Mouse (Mus musculus) liver, embryonic 16.5 days (tissue): ENCODE results near the gene C1s1. TPM values are rescaled to one million over a fixed set of nuclear protein-coding genes. Genes with fewer than 3 reads are reported as not detected.
"Not testable (repeated sequence)": the region's sequence is repeated elsewhere in the genome, so short reads cannot be mapped to it uniquely, and the experiment has no call there.

Experiments used
- ATAC-seq: fragments of 200-750 bp; cut with Nextera tagmentation; 2 replicates; pipeline ENCODE4 v1.8.0; 2017; ENCODE audit warnings: low read depth, mild to moderate bottlenecking, moderate number of reproducible peaks, moderate library complexity
- H3K27ac ChIP-seq: fragments of 300-500 bp; sonication (generic); 2 replicates; pipeline ENCODE4 v1.5.1; 2014; ENCODE audit warnings: mild to moderate bottlenecking, low read length
- H3K27me3 ChIP-seq: fragments of 300-500 bp; sonication (generic); 2 replicates; pipeline ENCODE4 v1.6.1; 2014; ENCODE audit warnings: low read depth, low read length, mixed read lengths; ENCODE audit not compliant: control insufficient read depth, insufficient read depth
- H3K36me3 ChIP-seq: fragments of 300-500 bp; sonication (generic); 2 replicates; pipeline ENCODE4 v1.6.1; 2014; ENCODE audit warnings: mild to moderate bottlenecking; ENCODE audit not compliant: control insufficient read depth, insufficient read depth
- H3K4me1 ChIP-seq: fragments of 300-500 bp; sonication (generic); 2 replicates; pipeline ENCODE4 v1.6.1; 2014; ENCODE audit warnings: low read depth, low read length, mixed read lengths; ENCODE audit not compliant: control insufficient read depth
- H3K4me2 ChIP-seq: fragments of 300-500 bp; sonication (generic); 2 replicates; pipeline ENCODE4 v1.6.1; 2014; ENCODE audit warnings: low read depth, low read length, mixed read lengths
- H3K4me3 ChIP-seq: fragments of 300-500 bp; sonication (generic); 2 replicates; pipeline ENCODE4 v1.5.1; 2014; ENCODE audit warnings: low read depth, mild to moderate bottlenecking, low read length
- H3K9ac ChIP-seq: fragments of 300-500 bp; sonication (generic); 2 replicates; pipeline ENCODE4 v1.6.1; 2014; ENCODE audit warnings: low read depth, low read length
- H3K9me3 ChIP-seq: fragments of 300-500 bp; sonication (generic); replicated peaks from 2 replicates; pipeline ENCODE4 v1.6.1; 2016; ENCODE audit warnings: low read length; ENCODE audit not compliant: control insufficient read depth
- WGBS: fragments of 180-500 bp; shearing (Covaris S2); extraction: QIAGEN DNeasy Blood & Tissue Kit; methylation state at CpG from one replicate; pipeline ENCODE4 v1.1.7; 2014; ENCODE audit not compliant: insufficient replicate concordance; 5-methylcytosine and 5-hydroxymethylcytosine counted together
- polyA plus RNA-seq: library from polyadenylated mRNA; unstranded; fragments of >200 nt; fragmentation: Nextera tagmentation; extraction: Ambion mirVana; gene quantifications from 2 replicates; pipeline ENCODE4 v1.2.1, GENCODE M21; 2015

The C1s1 gene
- polyA plus RNA-seq, 1 experiment from 2014 or later, result 79.9 TPM

DNA sequence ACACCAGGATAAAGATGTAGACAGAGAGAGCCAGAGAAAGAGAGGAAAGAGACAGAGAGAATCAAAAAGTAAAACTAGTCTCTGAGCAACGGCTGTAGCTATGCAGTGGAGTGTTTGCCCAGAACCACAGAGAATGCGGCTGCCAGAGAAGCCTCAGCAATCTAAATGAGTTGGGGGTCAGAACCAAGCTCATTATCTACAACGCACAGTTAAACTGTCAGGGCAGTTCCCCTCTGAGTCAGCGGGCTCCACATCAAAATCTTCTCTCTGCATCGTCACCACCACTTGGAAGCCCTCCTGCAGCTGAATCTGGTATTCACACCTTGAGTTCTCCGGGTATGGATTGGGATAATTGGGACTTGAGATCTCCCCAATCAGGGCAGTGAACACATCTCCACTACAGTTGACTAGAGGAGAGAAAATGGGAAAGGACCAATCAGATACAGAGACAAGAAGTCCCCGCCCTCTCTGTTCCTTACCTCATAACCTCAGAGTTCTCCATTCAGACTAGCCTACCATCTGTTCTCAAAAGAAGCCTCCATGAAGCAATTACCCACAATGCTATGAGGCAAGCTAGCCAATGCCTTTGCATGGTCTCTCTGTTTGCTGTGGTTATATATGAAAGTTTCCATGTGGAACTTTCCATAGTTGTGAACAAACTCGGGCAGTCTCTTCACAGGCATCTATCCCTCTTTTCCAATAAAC is 5.9 kb downstream of the C1s1 start:
- not testable (repeated sequence) for H3K36me3 ChIP-seq, ATAC-seq, H3K9ac ChIP-seq, H3K27ac ChIP-seq, H3K27me3 ChIP-seq, H3K4me1 ChIP-seq, H3K9me3 ChIP-seq, H3K4me3 ChIP-seq, H3K4me2 ChIP-seq
- 39% methylated on average over 8 of the region's 8 CpGs for WGBS

- no peak overlapping the region for H3K9ac ChIP-seq
- ATAC-seq, result no peak
Measured at GRCm38 (mm10) chr6:124531077-124531476, 11.1 kb downstream of the C1s1 start.

DNA sequence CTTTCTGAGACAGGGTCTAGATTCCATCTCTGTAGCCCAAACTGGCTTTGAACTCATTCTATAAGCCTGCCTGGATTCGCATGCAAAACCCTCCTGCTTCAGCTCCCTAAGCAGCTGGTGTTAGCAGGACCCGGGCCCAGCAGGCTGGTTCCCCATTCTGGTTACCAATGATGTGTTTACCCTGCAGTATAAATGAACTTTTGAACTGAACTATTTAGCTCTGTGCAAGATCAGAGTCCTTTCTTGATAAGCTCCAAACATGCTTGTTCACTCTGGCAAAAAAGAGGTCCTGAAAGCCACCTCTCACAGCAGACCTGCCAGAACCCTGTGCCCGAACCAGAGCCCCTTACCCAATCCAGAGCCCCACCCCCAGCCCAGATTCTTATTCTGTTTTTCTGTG is 14.3 kb downstream of the C1s1 start:
- ATAC-seq, result peak; percentile 74
- Histone ChIP-seq H3K4me2 (no peak overlapping the region), H3K36me3 (no peaks in the 10 kb centered on the region), H3K27me3 (no peaks in the 10 kb centered on the region), H3K27ac (peak overlapping the region; percentile 15; the same call in 1 of the 2 replicates), H3K4me1 (no peaks in the 10 kb centered on the region), H3K9ac (no peak overlapping the region), H3K4me3 (no peak overlapping the region), H3K9me3 (no peaks in the 10 kb centered on the region)
- 43% methylated on average over 3 of the region's 3 CpGs for WGBS

More at GRCm38 (mm10) chr6:124531077-124531476, 11.1 kb downstream of the C1s1 start:
- Histone ChIP-seq H3K4me1 (no peaks in the 10 kb centered on the region), H3K4me3 (no peak overlapping the region), H3K27me3 (no peaks in the 10 kb centered on the region), H3K9me3 (no peaks in the 10 kb centered on the region), H3K4me2 (no peak overlapping the region), H3K36me3 (no peaks in the 10 kb centered on the region), H3K27ac (no peak overlapping the region)
- WGBS, result 68% methylated on average over 8 of the region's 8 CpGs

DNA sequence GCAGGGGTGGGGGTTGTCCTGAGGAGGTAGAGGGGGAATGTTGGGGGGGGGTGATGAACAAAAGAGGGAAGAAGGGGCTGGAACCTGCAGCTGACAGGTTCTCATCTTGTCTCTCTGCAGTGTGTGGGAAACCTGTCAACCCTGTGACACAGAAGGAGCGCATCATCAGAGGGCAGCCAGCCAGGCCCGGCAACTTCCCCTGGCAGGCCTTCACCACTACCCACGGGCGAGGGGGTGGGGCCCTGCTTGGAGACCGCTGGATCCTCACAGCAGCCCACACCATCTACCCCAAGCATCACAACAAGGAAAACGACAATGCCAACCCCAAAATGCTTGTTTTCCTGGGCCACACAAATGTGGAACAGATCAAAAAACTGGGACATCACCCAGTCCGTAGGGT is 20.1 kb downstream of the C1s1 start:
- 55% methylated on average over 7 of the region's 7 CpGs for WGBS
- not testable (repeated sequence) for H3K4me1 ChIP-seq, H3K27ac ChIP-seq, ATAC-seq, H3K4me3 ChIP-seq, H3K36me3 ChIP-seq, H3K9me3 ChIP-seq, H3K9ac ChIP-seq, H3K4me2 ChIP-seq, H3K27me3 ChIP-seq

DNA sequence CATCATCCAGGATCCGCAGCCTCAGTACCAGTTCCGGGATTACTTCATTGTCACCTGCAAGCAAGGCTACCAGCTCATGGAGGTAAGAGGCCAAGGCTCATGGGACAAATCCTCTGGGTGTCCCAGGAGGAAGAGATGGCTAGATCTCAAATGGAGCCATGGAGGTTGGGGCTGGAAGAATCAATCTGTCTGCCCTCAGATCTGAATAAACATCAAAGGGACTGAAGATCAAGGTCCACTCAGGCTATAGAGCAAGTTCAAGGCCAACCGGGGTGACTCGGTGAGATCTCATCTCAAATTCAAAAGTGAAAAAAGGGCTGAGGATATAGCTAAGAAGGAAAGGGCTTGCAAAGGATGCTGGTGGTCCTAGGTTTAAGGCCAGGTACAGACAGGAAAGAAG is 24.4 kb downstream of the C1s1 start:
- not testable (repeated sequence) for ATAC-seq, H3K9ac ChIP-seq, H3K27ac ChIP-seq, H3K27me3 ChIP-seq, H3K4me1 ChIP-seq, H3K4me2 ChIP-seq, H3K9me3 ChIP-seq, H3K36me3 ChIP-seq, H3K4me3 ChIP-seq
- WGBS, result 67% methylated on average over 3 of the region's 4 CpGs

GRCm38 (mm10) chr6:124512355-124512836 is 29.8 kb downstream of the C1s1 start, which contains the start of gene C1ra:
Gene C1ra (plus strand): TSS chr6:124512405.
- Histone ChIP-seq H3K27me3 (no peaks in the 10 kb centered on the region), H3K4me1 (no peaks in the 10 kb centered on the region), H3K9me3 (no peaks in the 10 kb centered on the region), H3K4me3 (peak within 1 kb of the TSS; percentile 38), H3K36me3 (no peaks in the 10 kb centered on the region), H3K4me2 (peak within 1 kb of the TSS; percentile 43), H3K27ac (no peak within 1 kb of the TSS), H3K9ac (no peak within 1 kb of the TSS)
- ATAC-seq, result no peak
- WGBS, result 5% methylated on average over 6 of the region's 6 CpGs

- no peaks in the 10 kb centered on the region for H3K36me3 ChIP-seq
- ATAC-seq, result no peak
- no peak overlapping the region for H3K4me2 ChIP-seq
- no peak overlapping the region for H3K9ac ChIP-seq
- no peak overlapping the region for H3K27ac ChIP-seq
- H3K9me3 ChIP-seq, result no peaks in the 10 kb centered on the region
- no peaks in the 10 kb centered on the region for H3K27me3 ChIP-seq
- H3K4me1 ChIP-seq, result no peaks in the 10 kb centered on the region
- WGBS, result 42% methylated on average over 6 of the region's 6 CpGs
- no peak overlapping the region for H3K4me3 ChIP-seq
Measured at GRCm38 (mm10) chr6:124511936-124512335, 30.2 kb downstream of the C1s1 start.

- H3K36me3 ChIP-seq, H3K27me3 ChIP-seq, ATAC-seq, H3K4me2 ChIP-seq, H3K9ac ChIP-seq, H3K4me1 ChIP-seq, H3K27ac ChIP-seq, H3K9me3 ChIP-seq, H3K4me3 ChIP-seq: not testable (repeated sequence)
- 59% methylated on average over 5 of the region's 5 CpGs for WGBS
Measured at GRCm38 (mm10) chr6:124509192-124509591, 33.0 kb downstream of the C1s1 start.

DNA sequence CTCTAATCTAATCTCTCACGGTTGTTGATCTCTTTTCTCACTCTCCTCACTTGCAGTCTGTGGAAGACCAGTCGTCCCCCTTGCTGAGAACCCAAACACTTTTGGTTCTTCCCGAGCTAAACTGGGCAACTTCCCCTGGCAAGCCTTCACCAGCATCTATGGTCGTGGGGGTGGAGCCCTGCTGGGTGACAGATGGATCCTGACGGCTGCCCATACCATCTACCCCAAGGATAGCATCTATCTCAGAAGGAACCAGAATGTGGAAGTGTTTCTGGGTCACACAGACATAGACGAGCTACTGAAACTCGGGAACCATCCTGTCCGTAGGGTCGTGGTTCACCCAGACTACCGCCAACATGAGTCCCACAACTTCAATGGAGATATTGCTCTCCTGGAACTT is 33.9 kb downstream of the C1s1 start:
- H3K27ac ChIP-seq, result no peak overlapping the region
- H3K9me3 ChIP-seq, result no peaks in the 10 kb centered on the region
- no peak overlapping the region for H3K9ac ChIP-seq
- no peak overlapping the region for H3K4me2 ChIP-seq
- no peaks in the 10 kb centered on the region for H3K4me1 ChIP-seq
- no peak overlapping the region for H3K4me3 ChIP-seq
- no peaks in the 10 kb centered on the region for H3K27me3 ChIP-seq
- H3K36me3 ChIP-seq, result no peaks in the 10 kb centered on the region
- 56% methylated on average over 10 of the region's 10 CpGs for WGBS
- no peak for ATAC-seq
